Mouse (Mus musculus) C2C12 (cell line): ENCODE results near the gene Atp7a.

ENCODE experiments used
- CTCF ChIP-seq: IDR thresholded peaks from one replicate; pipeline ENCODE4 v1.5.1; 2011; ENCODE audit not compliant: control insufficient read depth, insufficient read depth, insufficient read length
- USF1 ChIP-seq: IDR thresholded peaks from one replicate; pipeline ENCODE4 v1.6.1; 2011; ENCODE audit warnings: low read depth, mild to moderate bottlenecking, control low read depth, moderate library complexity

GRCm38 (mm10) chrX:106031124-106031523 is 4.0 kb downstream of the Atp7a start:
- TF ChIP-seq CTCF (no peak), USF1 (no peak)
